Mouse (Mus musculus): ENCODE measurements around the gene Ghrhr. TPM values are rescaled to one million over a fixed set of nuclear protein-coding genes. Genes with fewer than 3 reads are reported as not detected.
A peak's percentile ranks its signal among the peaks of the same experiment; 100 is the strongest.

The Ghrhr gene
- not detected in 2 replicates for polyA plus RNA-seq (2011; ENCODE audit: insufficient read depth, insufficient read length, low replicate concordance, missing spikeins)

DNA sequence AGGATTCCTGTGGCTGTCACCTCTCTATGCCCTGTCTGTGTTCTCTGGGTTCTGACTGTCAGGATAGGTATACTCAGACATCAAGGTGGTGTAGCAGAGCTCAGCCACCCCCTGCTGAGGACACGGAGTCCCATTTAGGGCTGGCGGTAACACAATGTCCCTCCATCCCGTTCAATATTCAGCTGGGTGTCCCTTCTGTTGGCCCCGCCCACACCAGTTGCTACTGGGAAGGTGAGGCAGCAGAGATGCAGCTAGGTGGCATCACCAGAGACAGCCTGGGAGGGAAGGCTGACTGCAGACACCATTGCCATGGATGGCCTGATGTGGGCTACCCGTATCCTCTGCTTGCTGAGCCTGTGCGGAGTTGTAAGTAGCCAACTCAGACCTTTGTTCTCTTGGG is at the start of gene Ghrhr:
TSS of gene Ghrhr (plus strand) at position 220 of the 400 bp plus-strand sequence.
- H3K27ac ChIP-seq (ENCODE audit: control insufficient read depth, insufficient read depth, low read depth, low read length, poor library complexity): no peak within 1 kb of the TSS
- no peaks in the 10 kb centered on the region for H3K4me1 ChIP-seq (ENCODE audit: control insufficient read depth, insufficient read depth, low read length)
- WGBS: 80% methylated on average over 6 of the region's 6 CpGs
- TF ChIP-seq CTCF (IDR thresholded peaks at IDR 0.05; ENCODE audit: control insufficient read depth, insufficient read depth, low read length): no peak
- no peak for TF ChIP-seq POLR2A (IDR thresholded peaks at IDR 0.05; ENCODE audit: borderline replicate concordance, control insufficient read depth, low read depth, low read length)
- no peak within 1 kb of the TSS for H3K4me3 ChIP-seq (replicated peaks; ENCODE audit: control insufficient read depth, low read depth, low read length)

DNA sequence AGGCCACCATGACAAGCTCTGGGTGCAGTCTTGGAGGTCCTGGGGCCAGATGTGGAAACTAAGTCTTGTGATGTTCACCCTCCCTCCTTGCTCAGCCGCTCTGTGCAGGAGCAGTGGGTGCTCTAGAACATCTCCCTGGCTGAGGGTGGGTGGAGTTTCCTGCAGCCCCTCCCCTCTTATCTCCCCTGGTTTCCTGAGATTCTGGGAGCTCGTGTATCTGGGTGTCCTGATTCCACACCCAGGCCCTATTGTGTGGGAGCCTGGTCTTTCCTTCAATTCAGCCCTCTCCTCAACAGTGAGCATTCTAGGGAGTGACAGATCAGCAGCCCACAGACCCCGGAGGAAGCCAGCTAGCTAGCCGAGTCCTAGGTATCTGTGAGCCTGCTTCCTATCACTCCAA is 49.8 kb upstream of the Ghrhr start:
- Histone ChIP-seq H3K27ac (ENCODE audit: control insufficient read depth, insufficient read depth, low read depth, low read length, poor library complexity) (no peak overlapping the region), H3K4me1 (ENCODE audit: control insufficient read depth, insufficient read depth, low read length) (peaks cover 6% of the 10 kb centered on the region), H3K4me3 (replicated peaks; ENCODE audit: control insufficient read depth, low read depth, low read length) (no peak overlapping the region)
- WGBS: 26% methylated on average over 4 of the region's 4 CpGs
- no peak for TF ChIP-seq CTCF (IDR thresholded peaks at IDR 0.05; ENCODE audit: control insufficient read depth, insufficient read depth, low read length)
- TF ChIP-seq POLR2A (IDR thresholded peaks at IDR 0.05; ENCODE audit: borderline replicate concordance, control insufficient read depth, low read depth, low read length): no peak

DNA sequence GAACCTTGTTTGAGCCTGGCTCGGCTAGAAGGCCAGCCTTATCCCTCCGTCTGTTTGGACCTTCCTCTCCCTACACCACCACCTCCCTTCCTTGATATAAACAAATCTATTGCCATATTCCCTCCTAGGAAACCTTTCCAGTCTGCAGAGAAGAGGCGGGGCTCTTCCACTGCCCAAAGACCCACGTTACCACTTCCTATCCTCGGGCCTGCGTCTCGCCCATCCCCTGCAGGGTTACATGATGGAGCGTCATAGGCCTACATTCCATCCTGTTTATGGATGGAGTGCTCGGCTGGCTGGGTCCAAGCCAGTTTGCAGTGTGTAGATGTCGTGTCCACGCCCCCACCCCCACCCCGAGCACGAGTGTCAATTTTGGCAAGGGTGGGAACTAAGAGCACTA is 48.8 kb upstream of the Ghrhr start:
- Histone ChIP-seq H3K4me1 (ENCODE audit: control insufficient read depth, insufficient read depth, low read length) (peaks cover 1% of the 10 kb centered on the region), H3K4me3 (replicated peaks; ENCODE audit: control insufficient read depth, low read depth, low read length) (no peak overlapping the region), H3K27ac (ENCODE audit: control insufficient read depth, insufficient read depth, low read depth, low read length, poor library complexity) (no peak overlapping the region)
- 65% methylated on average over 13 of the region's 13 CpGs for WGBS
- TF ChIP-seq POLR2A (IDR thresholded peaks at IDR 0.05; ENCODE audit: borderline replicate concordance, control insufficient read depth, low read depth, low read length): no peak
- no peak for TF ChIP-seq CTCF (IDR thresholded peaks at IDR 0.05; ENCODE audit: control insufficient read depth, insufficient read depth, low read length)

DNA sequence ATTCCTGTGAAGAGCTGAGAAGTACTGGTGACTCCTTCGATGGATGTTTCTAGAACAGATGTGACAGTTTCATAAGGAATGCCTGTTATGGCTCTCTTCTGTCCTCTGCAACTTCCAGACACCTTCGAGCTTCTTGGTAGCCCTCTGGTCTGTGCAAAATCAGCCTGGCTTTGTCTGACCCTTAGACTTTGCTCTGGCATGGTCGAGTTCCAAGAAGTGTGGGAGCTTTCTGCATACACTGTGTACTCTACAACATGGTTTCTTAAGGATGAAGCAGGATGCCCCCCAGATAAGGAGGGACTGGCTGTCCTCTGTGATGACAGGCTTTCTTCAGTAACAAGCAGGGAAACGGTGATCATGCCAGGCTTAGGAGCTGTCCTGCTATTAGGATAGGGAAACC is 47.9 kb upstream of the Ghrhr start:
- Histone ChIP-seq H3K27ac (ENCODE audit: control insufficient read depth, insufficient read depth, low read depth, low read length, poor library complexity) (no peak overlapping the region), H3K4me3 (replicated peaks; ENCODE audit: control insufficient read depth, low read depth, low read length) (no peak overlapping the region), H3K4me1 (ENCODE audit: control insufficient read depth, insufficient read depth, low read length) (peaks cover under 1% of the 10 kb centered on the region)
- TF ChIP-seq POLR2A (IDR thresholded peaks at IDR 0.05; ENCODE audit: borderline replicate concordance, control insufficient read depth, low read depth, low read length) (no peak), CTCF (IDR thresholded peaks at IDR 0.05; ENCODE audit: control insufficient read depth, insufficient read depth, low read length) (no peak)
- 73% methylated on average over 4 of the region's 4 CpGs for WGBS

DNA sequence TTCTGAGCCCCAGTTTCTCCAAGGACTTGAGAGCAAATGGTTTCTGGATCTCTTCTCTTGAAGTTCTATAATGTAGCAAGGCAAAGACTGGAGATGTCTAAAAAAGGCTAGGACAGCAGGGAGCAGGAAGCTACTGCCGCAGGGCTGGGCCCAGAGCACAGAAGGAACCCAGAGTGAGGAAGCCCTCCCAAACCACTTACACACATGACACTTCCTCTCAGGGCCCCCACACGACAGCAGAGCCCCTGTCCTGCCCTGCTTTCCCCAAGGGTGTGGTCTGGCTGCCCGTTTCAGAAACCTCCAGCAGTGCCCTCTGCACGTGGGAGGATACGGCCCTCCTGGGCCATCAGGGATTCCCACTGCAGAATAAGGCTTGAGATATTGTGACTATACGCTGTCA is 44.8 kb upstream of the Ghrhr start:
- no peak for TF ChIP-seq POLR2A (IDR thresholded peaks at IDR 0.05; ENCODE audit: borderline replicate concordance, control insufficient read depth, low read depth, low read length)
- no peak for TF ChIP-seq CTCF (IDR thresholded peaks at IDR 0.05; ENCODE audit: control insufficient read depth, insufficient read depth, low read length)
- Histone ChIP-seq H3K4me1 (ENCODE audit: control insufficient read depth, insufficient read depth, low read length) (no peaks in the 10 kb centered on the region; the same call in 1 of the 2 replicates), H3K27ac (ENCODE audit: control insufficient read depth, insufficient read depth, low read depth, low read length, poor library complexity) (no peak overlapping the region), H3K4me3 (replicated peaks; ENCODE audit: control insufficient read depth, low read depth, low read length) (no peak overlapping the region)
- WGBS: 6% methylated on average over 6 of the region's 6 CpGs

DNA sequence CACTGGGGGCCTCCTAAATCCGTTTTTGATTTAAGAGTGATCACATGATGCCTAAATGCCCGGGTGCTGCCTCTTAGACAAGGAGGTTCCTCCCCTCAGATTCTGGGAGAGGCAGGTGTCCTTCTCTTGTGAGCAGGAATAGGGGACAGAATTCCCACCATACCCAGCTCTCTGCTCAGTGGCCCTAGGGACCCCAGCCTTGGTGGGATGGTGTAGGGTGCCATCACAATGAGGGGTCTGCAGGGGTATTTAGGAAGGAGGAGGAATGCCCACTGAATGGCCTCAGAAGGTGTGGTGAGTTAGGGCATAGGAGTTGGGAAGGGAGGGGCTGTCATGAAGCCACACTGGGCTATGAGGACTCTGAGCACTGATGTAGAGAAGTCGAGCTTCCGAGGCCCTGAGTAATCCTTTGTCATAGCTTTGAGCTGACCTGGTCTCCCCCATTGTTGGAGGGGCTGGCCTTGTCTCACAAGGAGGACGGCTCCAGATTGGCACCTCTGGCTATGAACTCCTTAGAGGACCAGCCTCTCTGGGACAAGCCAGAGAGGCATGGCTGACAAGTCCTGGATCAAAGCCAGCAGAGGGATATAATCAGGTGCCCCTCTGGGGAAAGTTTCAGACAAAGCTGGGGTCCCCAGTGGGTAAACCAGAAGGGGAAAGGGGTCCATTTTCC is 43.9 kb upstream of the Ghrhr start:
- 45% methylated on average over 5 of the region's 5 CpGs for WGBS
- H3K4me1 ChIP-seq (ENCODE audit: control insufficient read depth, insufficient read depth, low read length): no peaks in the 10 kb centered on the region; the same call in 1 of the 2 replicates

DNA sequence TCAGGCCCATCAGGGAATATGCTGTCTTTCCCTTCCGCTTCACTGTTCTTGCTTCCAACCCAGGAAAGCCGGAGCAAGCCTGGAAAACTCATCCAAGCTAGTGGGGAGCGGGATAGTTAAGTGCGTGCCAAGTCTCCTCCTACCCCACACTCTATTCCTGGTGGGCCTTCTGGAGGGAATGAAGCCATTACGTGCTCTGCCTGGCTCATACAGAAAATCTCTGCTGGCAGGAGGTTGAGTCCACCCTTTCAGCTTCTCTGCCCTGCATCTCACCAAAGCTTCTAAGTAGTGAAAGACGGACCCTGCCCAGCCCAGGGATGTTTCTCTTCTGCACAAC is 43.4 kb upstream of the Ghrhr start:
- TF ChIP-seq POLR2A (IDR thresholded peaks at IDR 0.05; ENCODE audit: borderline replicate concordance, control insufficient read depth, low read depth, low read length) (no peak), CTCF (IDR thresholded peaks at IDR 0.05; ENCODE audit: control insufficient read depth, insufficient read depth, low read length) (no peak)
- H3K27ac ChIP-seq (ENCODE audit: control insufficient read depth, insufficient read depth, low read depth, low read length, poor library complexity): no peak overlapping the region
- H3K4me3 ChIP-seq (replicated peaks; ENCODE audit: control insufficient read depth, low read depth, low read length): no peak overlapping the region
- no peaks in the 10 kb centered on the region; the same call in 1 of the 2 replicates for H3K4me1 ChIP-seq (ENCODE audit: control insufficient read depth, insufficient read depth, low read length)
- WGBS: 96% methylated on average over 6 of the region's 6 CpGs

More for the DNA sequence above, 43.9 kb upstream of the Ghrhr start:
- no peak overlapping the region for H3K4me3 ChIP-seq (replicated peaks; ENCODE audit: control insufficient read depth, low read depth, low read length)
- H3K27ac ChIP-seq (ENCODE audit: control insufficient read depth, insufficient read depth, low read depth, low read length, poor library complexity): no peak overlapping the region
- TF ChIP-seq CTCF (IDR thresholded peaks at IDR 0.05; ENCODE audit: control insufficient read depth, insufficient read depth, low read length) (no peak), POLR2A (IDR thresholded peaks at IDR 0.05; ENCODE audit: borderline replicate concordance, control insufficient read depth, low read depth, low read length) (no peak)

DNA sequence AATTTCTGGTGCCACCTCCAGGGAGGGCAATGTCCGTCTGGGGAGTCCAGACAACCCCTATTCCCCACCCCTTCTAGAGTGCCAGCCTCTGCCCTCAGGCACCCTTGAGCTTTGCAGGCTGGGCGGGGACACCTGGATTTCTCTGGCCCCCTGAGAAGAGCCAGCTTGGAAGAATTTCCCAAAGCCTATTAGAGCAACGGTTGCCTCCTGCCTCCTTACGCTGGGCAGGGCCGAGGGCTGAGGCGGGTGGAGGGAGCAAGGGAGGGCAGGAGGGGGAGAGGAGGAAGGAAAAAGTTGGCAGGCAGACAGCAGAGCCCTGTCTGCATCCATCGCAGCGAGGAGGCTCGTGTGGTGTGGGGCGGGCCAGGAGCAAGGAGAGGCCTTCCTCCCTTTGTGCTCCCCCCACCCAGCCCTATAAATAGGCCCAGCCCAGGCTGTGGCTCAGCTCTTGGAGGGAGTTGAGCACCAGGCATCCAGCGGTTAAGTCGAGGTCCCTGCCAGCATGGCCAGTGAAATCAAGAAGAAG is 40.0 kb upstream of the Ghrhr start, which contains the start of gene Aqp1:
TSS of gene Aqp1 (plus strand) at position 444 of the 526 bp plus-strand sequence.
- Histone ChIP-seq H3K27ac (ENCODE audit: control insufficient read depth, insufficient read depth, low read depth, low read length, poor library complexity) (peak within 1 kb of the TSS; percentile 91), H3K4me3 (replicated peaks; ENCODE audit: control insufficient read depth, low read depth, low read length) (peak within 1 kb of the TSS; percentile 92), H3K4me1 (ENCODE audit: control insufficient read depth, insufficient read depth, low read length) (no peaks in the 10 kb centered on the region; the same call in 1 of the 2 replicates)
- TF ChIP-seq POLR2A (IDR thresholded peaks at IDR 0.05; ENCODE audit: borderline replicate concordance, control insufficient read depth, low read depth, low read length) (peak; percentile 94), CTCF (IDR thresholded peaks at IDR 0.05; ENCODE audit: control insufficient read depth, insufficient read depth, low read length) (no peak)
- WGBS: 9% methylated on average over 12 of the region's 12 CpGs

Data from bone marrow, adult 2 months (tissue).